Mouse (Mus musculus) embryonic facial prominence, embryonic 13.5 days (tissue): ENCODE results near the gene Cd81. TPM values are rescaled to one million over a fixed set of nuclear protein-coding genes. Genes with fewer than 3 reads are reported as not detected.

Source experiments
- ATAC-seq: fragments of 200-750 bp; cut with Nextera tagmentation; 2 replicates; pipeline ENCODE4 v1.8.0; 2017; ENCODE audit warnings: low read depth; ENCODE audit not compliant: insufficient number of reproducible peaks, insufficient read depth, low FRiP score, low TSS enrichment
- H3K27ac ChIP-seq: fragments of 300-500 bp; sonication (generic); 2 replicates; pipeline ENCODE4 v1.5.1; 2015; ENCODE audit warnings: moderate library complexity, mild to moderate bottlenecking, inconsistent platforms
- H3K27me3 ChIP-seq: fragments of 300-500 bp; sonication (generic); 2 replicates; pipeline ENCODE4 v1.6.1; 2015; ENCODE audit warnings: mild to moderate bottlenecking, inconsistent platforms
- H3K36me3 ChIP-seq: fragments of 300-500 bp; sonication (generic); 2 replicates; pipeline ENCODE4 v1.6.1; 2015; ENCODE audit warnings: mild to moderate bottlenecking, inconsistent platforms
- H3K4me1 ChIP-seq: fragments of 300-500 bp; sonication (generic); 2 replicates; pipeline ENCODE4 v1.6.1; 2015; ENCODE audit warnings: inconsistent platforms
- H3K4me2 ChIP-seq: fragments of 300-500 bp; sonication (generic); 2 replicates; pipeline ENCODE4 v1.6.1; 2015; ENCODE audit warnings: moderate library complexity, mild to moderate bottlenecking, inconsistent platforms
- H3K4me3 ChIP-seq: fragments of 300-500 bp; sonication (generic); 2 replicates; pipeline ENCODE4 v1.5.1; 2015; ENCODE audit warnings: mild to moderate bottlenecking, inconsistent platforms
- H3K9ac ChIP-seq: fragments of 300-500 bp; sonication (generic); 2 replicates; pipeline ENCODE4 v1.6.1; 2015; ENCODE audit warnings: mild to moderate bottlenecking, inconsistent platforms
- H3K9me3 ChIP-seq: fragments of 300-500 bp; sonication (generic); 2 replicates; pipeline ENCODE4 v1.6.1; 2016; ENCODE audit warnings: inconsistent platforms
- WGBS: fragments of 180-500 bp; shearing (Covaris S2); methylation state at CpG from one replicate; pipeline ENCODE4 v1.1.7; 2015; ENCODE audit warnings: mixed read lengths; 5-methylcytosine and 5-hydroxymethylcytosine counted together
- polyA plus RNA-seq: library from polyadenylated mRNA; unstranded; fragments of >200 nt; fragmentation: Nextera tagmentation; extraction: Ambion mirVana; gene quantifications from 2 replicates; pipeline ENCODE4 v1.2.1, GENCODE M21; 2015

Gene Cd81
- polyA plus RNA-seq, 1 experiment from 2014 or later: 407 TPM

GRCm38 (mm10) chr7:143067469-143067868, 14.9 kb downstream of the Cd81 start:
- WGBS: 65% methylated on average over 2 of the region's 2 CpGs
- H3K4me1 ChIP-seq: peaks cover 27% of the 10 kb centered on the region
- H3K9me3 ChIP-seq: no peaks in the 10 kb centered on the region
- no peak overlapping the region for H3K27ac ChIP-seq
- no peaks in the 10 kb centered on the region for H3K27me3 ChIP-seq
- H3K36me3 ChIP-seq: peaks cover 58% of the 10 kb centered on the region
- H3K4me2 ChIP-seq: no peak overlapping the region
- H3K9ac ChIP-seq: no peak overlapping the region
- ATAC-seq: no peak
- no peak overlapping the region for H3K4me3 ChIP-seq

- H3K9me3 ChIP-seq: no peaks in the 10 kb centered on the region
- H3K9ac ChIP-seq: no peak overlapping the region
- peak overlapping the region; percentile 97 for H3K27ac ChIP-seq
- peaks cover 27% of the 10 kb centered on the region for H3K4me1 ChIP-seq
- WGBS: 82% methylated on average over 3 of the region's 3 CpGs
- no peak overlapping the region for H3K4me3 ChIP-seq
- ATAC-seq: no peak
- peaks cover 57% of the 10 kb centered on the region for H3K36me3 ChIP-seq
- no peaks in the 10 kb centered on the region for H3K27me3 ChIP-seq
- peak overlapping the region; percentile 59 for H3K4me2 ChIP-seq
Measured at GRCm38 (mm10) chr7:143067897-143068296, 15.4 kb downstream of the Cd81 start.

GRCm38 (mm10) chr7:143068316-143068881, 15.9 kb downstream of the Cd81 start:
- peak; percentile 1; the same call in 1 of the 2 replicates for ATAC-seq
- Histone ChIP-seq H3K27me3 (no peaks in the 10 kb centered on the region), H3K9me3 (no peaks in the 10 kb centered on the region), H3K9ac (peak overlapping the region; percentile 64), H3K4me1 (peaks cover 27% of the 10 kb centered on the region), H3K27ac (peak overlapping the region; percentile 97), H3K4me2 (peak overlapping the region; percentile 59), H3K36me3 (peaks cover 52% of the 10 kb centered on the region), H3K4me3 (peak overlapping the region; percentile 87)
- 49% methylated on average over 13 of the region's 13 CpGs for WGBS

- under 1% methylated on average over 51 of the region's 51 CpGs for WGBS
- ATAC-seq: peak; percentile 96
- Histone ChIP-seq H3K9ac (peak within 1 kb of the TSS; percentile 95), H3K36me3 (peaks cover 45% of the 10 kb centered on the region), H3K9me3 (no peaks in the 10 kb centered on the region), H3K4me2 (peak within 1 kb of the TSS; percentile 99), H3K4me1 (peaks cover 27% of the 10 kb centered on the region), H3K4me3 (peak within 1 kb of the TSS; percentile 87), H3K27me3 (no peaks in the 10 kb centered on the region), H3K27ac (peak within 1 kb of the TSS; percentile 97)
Measured at GRCm38 (mm10) chr7:143068882-143069591, 16.5 kb downstream of the Cd81 start, which contains the start of gene Tssc4. Tssc4 (plus strand) TSS chr7:143069249.

GRCm38 (mm10) chr7:143069751-143070400, 17.3 kb downstream of the Cd81 start:
- 8% methylated on average over 30 of the region's 30 CpGs for WGBS
- H3K27ac ChIP-seq: peak overlapping the region; percentile 97

GRCm38 (mm10) chr7:143070506-143071070, 18.0 kb downstream of the Cd81 start:
- Histone ChIP-seq H3K4me3 (peak overlapping the region; percentile 87), H3K9ac (peak overlapping the region; percentile 95), H3K27me3 (no peaks in the 10 kb centered on the region), H3K4me1 (peaks cover 27% of the 10 kb centered on the region), H3K4me2 (peak overlapping the region; percentile 99), H3K27ac (no peak overlapping the region), H3K36me3 (peaks cover 30% of the 10 kb centered on the region), H3K9me3 (no peaks in the 10 kb centered on the region)
- ATAC-seq: no peak
- 89% methylated on average over 10 of the region's 10 CpGs for WGBS

More at GRCm38 (mm10) chr7:143069751-143070400, 17.3 kb downstream of the Cd81 start:
- no peaks in the 10 kb centered on the region for H3K27me3 ChIP-seq
- peaks cover 37% of the 10 kb centered on the region for H3K36me3 ChIP-seq
- ATAC-seq: no peak
- peak overlapping the region; percentile 87 for H3K4me3 ChIP-seq
- H3K4me1 ChIP-seq: peaks cover 27% of the 10 kb centered on the region
- peak overlapping the region; percentile 99 for H3K4me2 ChIP-seq
- peak overlapping the region; percentile 95 for H3K9ac ChIP-seq
- H3K9me3 ChIP-seq: no peaks in the 10 kb centered on the region

- ATAC-seq: no peak
- H3K4me3 ChIP-seq: no peak overlapping the region
- H3K27ac ChIP-seq: no peak overlapping the region
- peaks cover 26% of the 10 kb centered on the region for H3K4me1 ChIP-seq
- 87% methylated on average over 5 of the region's 5 CpGs for WGBS
- peaks cover 10% of the 10 kb centered on the region for H3K36me3 ChIP-seq
- H3K4me2 ChIP-seq: no peak overlapping the region
- no peaks in the 10 kb centered on the region for H3K9me3 ChIP-seq
- H3K9ac ChIP-seq: 0 out of 2 replicates have a peak overlapping the region, but pooled peaks have one; percentile 21
- no peaks in the 10 kb centered on the region for H3K27me3 ChIP-seq
Measured at GRCm38 (mm10) chr7:143072605-143073004, 20.1 kb downstream of the Cd81 start.

GRCm38 (mm10) chr7:143073086-143073485, 20.5 kb downstream of the Cd81 start:
- H3K4me3 ChIP-seq: no peak overlapping the region
- 73% methylated on average over 1 of the region's 1 CpGs for WGBS
- no peaks in the 10 kb centered on the region for H3K9me3 ChIP-seq
- H3K27ac ChIP-seq: no peak overlapping the region
- peaks cover 21% of the 10 kb centered on the region for H3K4me1 ChIP-seq
- no peaks in the 10 kb centered on the region for H3K27me3 ChIP-seq
- ATAC-seq: no peak
- H3K36me3 ChIP-seq: peaks cover 6% of the 10 kb centered on the region
- no peak overlapping the region for H3K9ac ChIP-seq
- no peak overlapping the region for H3K4me2 ChIP-seq

GRCm38 (mm10) chr7:143075394-143075793, 22.9 kb downstream of the Cd81 start:
- H3K4me3 ChIP-seq: no peak overlapping the region
- ATAC-seq: no peak
- H3K9ac ChIP-seq: no peak overlapping the region
- no peak overlapping the region for H3K27ac ChIP-seq
- H3K4me1 ChIP-seq: peaks cover 9% of the 10 kb centered on the region
- H3K9me3 ChIP-seq: no peaks in the 10 kb centered on the region
- peaks cover 3% of the 10 kb centered on the region for H3K36me3 ChIP-seq
- no peaks in the 10 kb centered on the region for H3K27me3 ChIP-seq
- H3K4me2 ChIP-seq: no peak overlapping the region
- WGBS: 77% methylated on average over 5 of the region's 5 CpGs

- no peak overlapping the region for H3K4me2 ChIP-seq
- H3K9me3 ChIP-seq: no peaks in the 10 kb centered on the region
- no peak overlapping the region for H3K9ac ChIP-seq
- peaks cover 3% of the 10 kb centered on the region for H3K36me3 ChIP-seq
- WGBS: 86% methylated on average over 2 of the region's 2 CpGs
- H3K27me3 ChIP-seq: no peaks in the 10 kb centered on the region
- no peak overlapping the region for H3K27ac ChIP-seq
- no peaks in the 10 kb centered on the region for H3K4me1 ChIP-seq
- H3K4me3 ChIP-seq: no peak overlapping the region
- no peak for ATAC-seq
Measured at GRCm38 (mm10) chr7:143077351-143077750, 24.8 kb downstream of the Cd81 start.

- Histone ChIP-seq H3K4me3 (no peak overlapping the region), H3K36me3 (no peaks in the 10 kb centered on the region; the same call in 1 of the 2 replicates), H3K4me1 (peaks cover 6% of the 10 kb centered on the region), H3K4me2 (no peak overlapping the region), H3K9me3 (no peaks in the 10 kb centered on the region), H3K9ac (no peak overlapping the region), H3K27me3 (no peaks in the 10 kb centered on the region), H3K27ac (no peak overlapping the region)
- ATAC-seq: no peak
- WGBS: 58% methylated on average over 6 of the region's 6 CpGs
Measured at GRCm38 (mm10) chr7:143082024-143082423, 29.5 kb downstream of the Cd81 start.
